Mouse (Mus musculus): ENCODE measurements at regions not wholly inside any gene's neighbourhood (a gene's known extent, or its start where the extent isn't known, plus 50 kb on each side); places are given as distances from the start of the nearest gene placed in this dataset.

GRCm38 (mm10) chr3:150752787-150753186 is 684.9 kb upstream of the Adgrl4 start:
- DNase-seq (ENCODE audit: low read depth, low spot score) = no peak

GRCm38 (mm10) chr3:150759854-150760253 is 677.8 kb upstream of the Adgrl4 start:
- DNase-seq (ENCODE audit: low read depth, low spot score) = no peak

- no peak for DNase-seq (ENCODE audit: low read depth, low spot score)
Measured at GRCm38 (mm10) chr3:150784576-150784975, 653.1 kb upstream of the Adgrl4 start.

- no peak for DNase-seq (ENCODE audit: low read depth, low spot score)
Measured at GRCm38 (mm10) chr3:150817807-150818206, 619.9 kb upstream of the Adgrl4 start.

GRCm38 (mm10) chr3:150819369-150819768 is 618.3 kb upstream of the Adgrl4 start:
- no peak for DNase-seq (ENCODE audit: low read depth, low spot score)

- no peak for DNase-seq (ENCODE audit: low read depth, low spot score)
Measured at GRCm38 (mm10) chr3:150820039-150820438, 617.6 kb upstream of the Adgrl4 start.

GRCm38 (mm10) chr3:150846029-150846428 is 591.7 kb upstream of the Adgrl4 start:
- DNase-seq (ENCODE audit: low read depth, low spot score) = no peak

- DNase-seq (ENCODE audit: low read depth, low spot score) = no peak
Measured at GRCm38 (mm10) chr3:150852107-150852506, 585.6 kb upstream of the Adgrl4 start.

GRCm38 (mm10) chr3:150896668-150897067 is 541.0 kb upstream of the Adgrl4 start:
- no peak for DNase-seq (ENCODE audit: low read depth, low spot score)

- no peak for DNase-seq (ENCODE audit: low read depth, low spot score)
Measured at GRCm38 (mm10) chr3:150910091-150910490, 527.6 kb upstream of the Adgrl4 start.

GRCm38 (mm10) chr3:150954897-150955296 is 482.8 kb upstream of the Adgrl4 start:
- no peak for DNase-seq (ENCODE audit: low read depth, low spot score)

- no peak for DNase-seq (ENCODE audit: low read depth, low spot score)
Measured at GRCm38 (mm10) chr3:150999652-151000051, 438.0 kb upstream of the Adgrl4 start.

GRCm38 (mm10) chr3:151000217-151000616 is 437.5 kb upstream of the Adgrl4 start:
- no peak for DNase-seq (ENCODE audit: low read depth, low spot score)

GRCm38 (mm10) chr3:151001881-151002412 is 435.7 kb upstream of the Adgrl4 start:
- no peak for DNase-seq (ENCODE audit: low read depth, low spot score)

GRCm38 (mm10) chr3:151003524-151003923 is 434.2 kb upstream of the Adgrl4 start:
- DNase-seq (ENCODE audit: low read depth, low spot score) = no peak

GRCm38 (mm10) chr3:151003990-151004389 is 433.7 kb upstream of the Adgrl4 start:
- DNase-seq (ENCODE audit: low read depth, low spot score) = no peak

GRCm38 (mm10) chr3:151020014-151020413 is 417.7 kb upstream of the Adgrl4 start:
- no peak for DNase-seq (ENCODE audit: low read depth, low spot score)

GRCm38 (mm10) chr3:151057491-151057890 is 380.2 kb upstream of the Adgrl4 start:
- no peak for DNase-seq (ENCODE audit: low read depth, low spot score)

GRCm38 (mm10) chr3:151072322-151072721 is 365.4 kb upstream of the Adgrl4 start:
- DNase-seq (ENCODE audit: low read depth, low spot score) = no peak

- DNase-seq (ENCODE audit: low read depth, low spot score) = no peak
Measured at GRCm38 (mm10) chr3:151116831-151117230, 320.9 kb upstream of the Adgrl4 start.

- DNase-seq (ENCODE audit: low read depth, low spot score) = no peak
Measured at GRCm38 (mm10) chr3:151117583-151118041, 320.1 kb upstream of the Adgrl4 start.

- DNase-seq (ENCODE audit: low read depth, low spot score) = no peak
Measured at GRCm38 (mm10) chr3:151124131-151124530, 313.6 kb upstream of the Adgrl4 start.

- DNase-seq (ENCODE audit: low read depth, low spot score) = no peak
Measured at GRCm38 (mm10) chr3:151146889-151147288, 290.8 kb upstream of the Adgrl4 start.

- no peak for DNase-seq (ENCODE audit: low read depth, low spot score)
Measured at GRCm38 (mm10) chr3:151153340-151153739, 284.3 kb upstream of the Adgrl4 start.
